Mouse (Mus musculus) liver, adult 2 months (tissue): ENCODE measurements around the gene Zbtb7b.

ENCODE experiments used
- CTCF ChIP-seq: fragments of 200-500 bp; IDR thresholded peaks from 2 replicates; pipeline ENCODE4 v1.5.1; 2011; ENCODE audit warnings: low read depth, low read length, control low read depth
- POLR2A ChIP-seq: fragments of 200-500 bp; IDR thresholded peaks from 2 replicates; pipeline ENCODE4 v1.6.1; 2011; ENCODE audit warnings: low read length, control low read depth; ENCODE audit not compliant: insufficient read depth; ENCODE audit errors: extremely low read depth

DNA sequence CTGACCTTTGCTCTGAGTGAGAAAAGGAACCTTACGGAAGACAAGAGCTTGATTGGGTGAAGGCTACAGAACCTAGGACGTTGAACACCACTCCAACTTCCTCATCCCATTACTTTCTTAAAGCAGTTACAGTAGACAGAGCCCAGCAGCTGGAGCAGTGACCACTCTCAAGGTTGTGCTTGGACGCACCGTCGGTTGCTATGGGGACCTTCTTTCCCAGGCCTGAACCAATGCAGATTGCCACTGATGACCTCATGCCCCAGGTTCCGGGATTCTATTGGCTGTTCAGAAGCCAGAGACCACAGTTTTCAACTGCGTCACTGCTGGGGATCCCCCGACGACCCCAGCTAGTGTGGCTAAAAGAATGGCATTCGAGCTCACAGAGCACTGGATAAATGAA, 63.6 kb downstream of the Zbtb7b start:
- no peak for TF ChIP-seq CTCF
- no peak for TF ChIP-seq POLR2A
